Mouse (Mus musculus) heart, adult 2 months (tissue): ENCODE measurements at regions not wholly inside any gene's neighbourhood (a gene's known extent, or its start where the extent isn't known, plus 50 kb on each side); places are given as distances from the start of the nearest gene placed in this dataset.

Experiments
- CTCF ChIP-seq: fragments of 200-600 bp; IDR thresholded peaks from 2 replicates; pipeline ENCODE4 v1.8.1; 2022; ENCODE audit warnings: antibody characterized with exemption, mild to moderate bottlenecking, moderate library complexity
- EP300 ChIP-seq: fragments of 200-500 bp; IDR thresholded peaks from 2 replicates; pipeline ENCODE4 v1.6.1; 2011; ENCODE audit warnings: low read depth, low read length, control low read depth; ENCODE audit not compliant: insufficient read depth
- POLR2A ChIP-seq: fragments of 200-500 bp; IDR thresholded peaks from 2 replicates; pipeline ENCODE4 v1.6.1; 2011; ENCODE audit warnings: mild to moderate bottlenecking, low read depth, low read length, control low read depth; ENCODE audit not compliant: insufficient read depth

DNA sequence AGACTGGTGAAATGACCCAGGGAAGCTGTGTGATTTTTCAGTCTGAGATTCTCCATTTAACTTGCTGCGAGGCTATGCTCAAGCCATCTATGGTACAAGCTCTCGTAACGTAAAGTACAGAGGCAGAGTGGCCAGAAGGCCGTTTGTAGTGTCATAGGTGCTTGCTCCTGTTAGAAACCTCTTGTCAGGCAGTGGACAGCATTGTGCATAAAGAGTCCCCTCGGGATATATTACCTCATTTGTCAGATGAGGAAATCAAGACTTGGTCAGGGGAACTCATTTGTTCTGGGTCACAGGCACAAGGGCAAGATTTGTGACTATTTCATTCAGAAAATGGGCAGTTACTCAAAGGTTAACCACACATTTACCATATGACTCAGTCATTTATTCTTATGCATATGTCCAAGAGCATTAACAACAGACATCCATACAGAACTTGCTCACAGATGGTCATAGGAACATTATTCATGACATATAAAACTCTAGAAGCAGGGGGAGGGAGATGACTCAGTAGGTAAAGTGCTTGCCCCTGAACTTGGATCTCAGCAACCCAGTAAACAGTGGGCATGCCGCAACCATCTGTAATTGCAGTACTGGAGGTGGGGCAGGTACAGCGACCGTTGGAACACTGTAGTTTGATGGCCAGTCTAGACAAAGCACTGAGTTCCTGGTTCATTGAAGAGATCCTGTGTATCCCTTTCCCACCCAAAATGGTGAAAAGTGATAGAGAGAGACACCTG lies 139.3 kb downstream of the Sec16b start:
- TF ChIP-seq POLR2A (no peak), EP300 (no peak), CTCF (no peak)
